Mouse (Mus musculus) kidney, adult 2 months (tissue): ENCODE data around the gene Ccser1. TPM values are rescaled to one million over a fixed set of nuclear protein-coding genes. Genes with fewer than 3 reads are reported as not detected.

ENCODE experiments used
- DNase-seq: peaks from one replicate; pipeline ENCODE4 v3.0.0; 2021
- H3K27ac ChIP-seq: fragments of 200-500 bp; 2 replicates; pipeline ENCODE4 v1.5.1; 2012; ENCODE audit warnings: low read depth, low read length, control low read depth, inconsistent platforms; ENCODE audit not compliant: insufficient read depth
- H3K27me3 ChIP-seq: fragments of 200-500 bp; replicated peaks from 2 replicates; pipeline ENCODE4 v1.6.1; 2012; ENCODE audit warnings: mild to moderate bottlenecking, moderate library complexity, low read length, inconsistent platforms; ENCODE audit not compliant: control insufficient read depth, insufficient read depth
- H3K36me3 ChIP-seq: fragments of 200-500 bp; 2 replicates; pipeline ENCODE4 v1.6.1; 2012; ENCODE audit warnings: mild to moderate bottlenecking, moderate library complexity, low read length, inconsistent platforms; ENCODE audit not compliant: control insufficient read depth, insufficient read depth
- H3K4me1 ChIP-seq: fragments of 200-500 bp; 2 replicates; pipeline ENCODE4 v1.6.1; 2011; ENCODE audit warnings: low read length; ENCODE audit not compliant: control insufficient read depth, insufficient read depth
- H3K4me3 ChIP-seq: fragments of 200-500 bp; 2 replicates; pipeline ENCODE4 v1.5.1; 2011; ENCODE audit warnings: mild to moderate bottlenecking, low read depth, low read length, control low read depth; ENCODE audit not compliant: insufficient read depth
- CTCF ChIP-seq: fragments of 200-500 bp; conservative IDR thresholded peaks from 2 replicates; pipeline ENCODE4 v1.5.1; 2011; ENCODE audit warnings: low read depth, mild to moderate bottlenecking, control low read depth, low read length, moderate library complexity, mixed read lengths; ENCODE audit not compliant: insufficient read depth, insufficient read length
- POLR2A ChIP-seq: fragments of 200-500 bp; IDR thresholded peaks from one replicate; pipeline ENCODE4 v1.6.1; 2011; ENCODE audit warnings: low read depth, low read length, control low read depth
- WGBS: fragments of 180-500 bp; shearing (Covaris S2); methylation state at CpG from one replicate; pipeline ENCODE4 v1.1.7; 2018; 5-methylcytosine and 5-hydroxymethylcytosine counted together
- polyA plus RNA-seq: library from polyadenylated mRNA; depleted of rRNA; stranded (reverse); fragments of >200 nt; gene quantifications from 2 replicates; pipeline ENCODE4 v1.2.3, GENCODE M21; 2012

The Ccser1 gene
- polyA plus RNA-seq, 1 experiment = 5.1 TPM

DNA sequence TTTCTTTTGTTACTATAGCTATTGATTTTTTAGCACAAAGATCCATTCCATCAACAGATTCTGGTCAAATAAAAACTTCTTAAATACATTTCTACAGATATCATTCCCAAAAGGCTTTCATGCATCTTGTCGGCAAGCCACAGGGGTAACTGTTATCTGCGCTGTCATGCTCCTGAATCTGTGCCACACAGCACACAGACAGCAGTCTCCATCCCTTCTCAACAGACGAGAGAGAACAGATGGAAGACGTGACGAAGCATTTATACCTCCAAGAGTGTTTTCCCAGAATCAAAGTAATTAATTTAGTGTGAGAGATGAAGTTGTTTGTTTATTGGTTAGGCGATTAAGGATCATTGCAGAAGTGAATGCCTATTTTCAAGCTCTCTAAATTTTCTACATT, 982.5 kb downstream of the Ccser1 start:
- 73% methylated on average over 6 of the region's 6 CpGs for WGBS
- H3K4me3 ChIP-seq = no peak overlapping the region
- no peaks in the 10 kb centered on the region for H3K27me3 ChIP-seq
- DNase-seq = no peak
- no peaks in the 10 kb centered on the region for H3K4me1 ChIP-seq
- TF ChIP-seq POLR2A = no peak
- no peak for TF ChIP-seq CTCF
- no peaks in the 10 kb centered on the region for H3K36me3 ChIP-seq
- H3K27ac ChIP-seq = no peak overlapping the region

- 23% methylated on average over 3 of the region's 3 CpGs for WGBS
- H3K4me3 ChIP-seq = no peak overlapping the region
- DNase-seq = no peak
- no peak overlapping the region for H3K27ac ChIP-seq
- no peaks in the 10 kb centered on the region for H3K27me3 ChIP-seq
- TF ChIP-seq POLR2A = no peak
- no peak for TF ChIP-seq CTCF
- no peaks in the 10 kb centered on the region for H3K36me3 ChIP-seq
- H3K4me1 ChIP-seq = no peaks in the 10 kb centered on the region
Measured at GRCm38 (mm10) chr6:62163826-62164225, 983.7 kb downstream of the Ccser1 start.

DNA sequence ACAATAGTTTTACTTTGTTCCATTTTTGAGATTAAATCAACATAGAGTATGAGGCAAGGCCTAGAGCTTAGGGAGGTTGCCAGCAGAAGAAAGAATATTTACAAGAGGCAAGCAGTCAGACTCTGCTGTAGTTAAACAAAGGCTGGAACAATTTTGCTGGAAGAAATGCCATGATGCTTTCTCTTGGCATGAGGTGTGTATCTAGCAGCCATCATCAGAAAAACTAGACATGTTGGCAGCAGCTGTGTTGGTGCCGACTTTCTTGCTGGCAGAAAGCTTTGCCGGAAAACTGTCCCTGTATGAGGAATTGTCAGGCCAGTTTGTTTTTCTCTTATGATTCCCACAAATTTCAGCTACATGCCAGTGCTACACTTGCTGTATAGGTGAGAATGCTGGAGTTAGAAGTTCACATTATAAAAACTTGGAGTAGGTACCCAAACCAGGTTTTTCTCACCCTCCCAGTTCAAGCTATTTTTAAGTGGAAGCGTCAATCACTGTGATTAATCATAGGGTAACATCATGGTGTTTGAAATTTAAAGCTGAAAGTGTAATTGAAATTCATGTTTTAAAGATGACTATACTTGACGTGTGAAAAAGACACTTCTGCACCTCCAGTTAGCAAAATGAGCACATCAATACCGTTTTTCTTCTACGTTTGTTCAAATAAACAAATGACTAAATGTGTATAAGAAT, 1016.5 kb downstream of the Ccser1 start:
- TF ChIP-seq POLR2A = no peak
- TF ChIP-seq CTCF = no peak
- Histone ChIP-seq H3K27me3 (no peaks in the 10 kb centered on the region), H3K4me1 (no peaks in the 10 kb centered on the region), H3K4me3 (no peak overlapping the region), H3K36me3 (no peaks in the 10 kb centered on the region), H3K27ac (no peak overlapping the region)
- 85% methylated on average over 6 of the region's 6 CpGs for WGBS
- no peak for DNase-seq

GRCm38 (mm10) chr6:62198768-62199167, 1018.6 kb downstream of the Ccser1 start:
- Histone ChIP-seq H3K4me3 (no peak overlapping the region), H3K27ac (no peak overlapping the region), H3K4me1 (no peaks in the 10 kb centered on the region), H3K36me3 (no peaks in the 10 kb centered on the region), H3K27me3 (no peaks in the 10 kb centered on the region)
- WGBS = 82% methylated on average over 6 of the region's 6 CpGs
- no peak for DNase-seq
- TF ChIP-seq CTCF = no peak
- no peak for TF ChIP-seq POLR2A

DNA sequence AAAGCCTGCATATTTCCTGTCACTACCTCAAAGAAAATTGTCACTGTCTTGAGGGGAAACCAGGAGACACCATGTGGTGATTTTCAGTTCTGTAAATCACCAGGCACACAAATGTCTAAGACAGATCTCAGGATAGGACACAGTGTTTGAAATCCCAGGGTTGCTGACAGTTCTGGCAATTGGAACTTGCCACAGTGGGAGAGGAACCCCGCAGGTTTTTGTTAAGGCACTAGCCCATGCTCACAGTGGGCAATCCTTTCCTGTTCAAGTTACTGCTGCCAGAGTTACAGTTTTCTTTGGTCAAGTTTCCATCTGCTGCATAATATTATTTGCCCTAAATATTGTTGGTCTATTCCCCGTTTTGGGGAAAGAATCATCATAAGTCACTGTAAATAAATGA, 1024.9 kb downstream of the Ccser1 start:
- 52% methylated on average over 2 of the region's 2 CpGs for WGBS
- no peak overlapping the region for H3K4me3 ChIP-seq
- DNase-seq = no peak

GRCm38 (mm10) chr6:62221856-62222255, 1041.7 kb downstream of the Ccser1 start:
- no peak overlapping the region for H3K4me3 ChIP-seq
- H3K27me3 ChIP-seq = no peaks in the 10 kb centered on the region
- no peak overlapping the region for H3K27ac ChIP-seq
- no peak for TF ChIP-seq CTCF
- no peak for TF ChIP-seq POLR2A
- no peak for DNase-seq
- 33% methylated on average over 1 of the region's 1 CpGs for whole genome bisulfite sequencing
- H3K36me3 ChIP-seq = no peaks in the 10 kb centered on the region
- no peaks in the 10 kb centered on the region for H3K4me1 ChIP-seq

More for the DNA sequence above, 1024.9 kb downstream of the Ccser1 start:
- H3K27me3 ChIP-seq = no peaks in the 10 kb centered on the region
- no peaks in the 10 kb centered on the region for H3K36me3 ChIP-seq
- no peak overlapping the region for H3K27ac ChIP-seq
- no peaks in the 10 kb centered on the region for H3K4me1 ChIP-seq
- TF ChIP-seq POLR2A (no peak), CTCF (no peak)

DNA sequence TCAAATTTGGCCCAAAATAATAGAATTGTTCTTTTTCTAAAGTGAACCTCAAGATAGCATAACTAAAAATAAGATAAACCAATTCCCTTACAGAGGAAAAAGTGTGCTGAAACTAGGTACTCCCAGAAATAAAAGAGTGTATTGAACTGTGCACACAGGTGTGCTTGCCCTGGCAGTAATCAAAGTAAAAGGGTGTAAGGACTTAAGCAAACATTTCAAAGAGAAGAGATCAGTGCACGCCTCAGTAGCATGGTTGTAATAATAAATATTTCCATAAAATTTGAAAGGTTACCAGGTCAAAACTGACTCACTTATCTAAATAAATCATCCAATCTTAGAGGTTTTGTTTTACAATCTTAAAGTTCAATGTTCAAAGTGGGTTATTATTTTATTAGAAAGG, 1083.8 kb downstream of the Ccser1 start:
- 36% methylated on average over 1 of the region's 1 CpGs for WGBS
- H3K4me3 ChIP-seq = no peak overlapping the region
- TF ChIP-seq POLR2A (no peak), CTCF (no peak)
- no peak overlapping the region for H3K27ac ChIP-seq
- DNase-seq = no peak
- H3K36me3 ChIP-seq = no peaks in the 10 kb centered on the region
- H3K27me3 ChIP-seq = no peaks in the 10 kb centered on the region; the same call in 1 of the 2 replicates
- no peaks in the 10 kb centered on the region for H3K4me1 ChIP-seq
